Mouse (Mus musculus) adrenal gland, adult (tissue): ENCODE results near the gene Ankub1.

Source experiments
- DNase-seq, 2 experiments: peaks; one replicate each; pipeline ENCODE4 v3.0.0; 2022 to 2023; ENCODE audit warnings: low spot score in 1 of 2; ENCODE audit not compliant: inconsistent age in 2 of 2

Ankub1 gene

DNA sequence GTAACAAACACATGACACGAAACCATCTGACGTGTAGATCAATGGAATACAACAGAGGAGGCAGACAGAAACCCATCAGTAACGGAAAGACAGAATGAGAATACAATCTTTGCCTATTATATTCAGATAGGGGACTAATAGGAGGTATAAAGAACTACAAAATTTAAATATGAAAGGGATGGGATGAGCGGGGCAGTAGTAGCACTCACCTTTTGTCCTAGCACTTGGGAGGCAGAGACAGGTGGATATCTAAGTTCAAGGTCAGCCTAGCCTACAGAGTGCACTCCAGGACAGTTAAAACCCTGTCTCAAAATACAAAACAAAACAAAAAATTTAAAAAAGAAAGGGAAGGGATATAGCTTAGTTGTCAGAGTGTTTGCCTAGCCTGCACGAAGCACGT lies 49.4 kb downstream of the Ankub1 start:
- no peak for DNase-seq

GRCm38 (mm10) chr3:57637596-57637995 lies 55.0 kb downstream of the Ankub1 start:
- DNase-seq, result no peak

- no peak for DNase-seq
These were observed 57.7 kb downstream of the Ankub1 start for GRCm38 (mm10) chr3:57634763-57635487.

DNA sequence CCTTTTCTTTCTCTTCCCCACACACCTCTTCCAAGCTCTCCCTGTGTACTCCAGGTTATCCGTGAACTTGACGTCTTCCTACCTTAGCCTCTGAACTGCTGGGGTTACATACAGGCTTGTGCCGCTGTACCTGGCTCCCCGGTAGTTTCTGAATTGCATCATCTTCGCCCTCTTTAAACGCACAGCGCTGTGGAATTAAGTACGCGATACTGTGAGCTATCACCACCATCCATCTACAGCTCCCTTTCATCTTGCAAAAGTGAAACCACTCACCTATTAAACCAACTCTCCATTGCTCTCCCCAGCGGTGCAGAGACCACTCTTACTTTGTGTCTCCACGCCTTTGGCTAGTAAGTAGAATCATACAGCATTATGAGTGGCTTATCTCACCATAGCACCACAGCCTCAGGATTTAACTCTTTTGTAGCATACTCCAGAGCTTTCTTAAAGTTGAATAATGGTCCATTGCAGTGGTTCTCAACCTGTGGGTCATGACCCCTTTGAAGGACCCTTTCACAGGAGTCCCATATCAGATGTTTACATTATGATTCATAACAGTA lies 65.6 kb downstream of the Ankub1 start:
- DNase-seq, result no peak

DNA sequence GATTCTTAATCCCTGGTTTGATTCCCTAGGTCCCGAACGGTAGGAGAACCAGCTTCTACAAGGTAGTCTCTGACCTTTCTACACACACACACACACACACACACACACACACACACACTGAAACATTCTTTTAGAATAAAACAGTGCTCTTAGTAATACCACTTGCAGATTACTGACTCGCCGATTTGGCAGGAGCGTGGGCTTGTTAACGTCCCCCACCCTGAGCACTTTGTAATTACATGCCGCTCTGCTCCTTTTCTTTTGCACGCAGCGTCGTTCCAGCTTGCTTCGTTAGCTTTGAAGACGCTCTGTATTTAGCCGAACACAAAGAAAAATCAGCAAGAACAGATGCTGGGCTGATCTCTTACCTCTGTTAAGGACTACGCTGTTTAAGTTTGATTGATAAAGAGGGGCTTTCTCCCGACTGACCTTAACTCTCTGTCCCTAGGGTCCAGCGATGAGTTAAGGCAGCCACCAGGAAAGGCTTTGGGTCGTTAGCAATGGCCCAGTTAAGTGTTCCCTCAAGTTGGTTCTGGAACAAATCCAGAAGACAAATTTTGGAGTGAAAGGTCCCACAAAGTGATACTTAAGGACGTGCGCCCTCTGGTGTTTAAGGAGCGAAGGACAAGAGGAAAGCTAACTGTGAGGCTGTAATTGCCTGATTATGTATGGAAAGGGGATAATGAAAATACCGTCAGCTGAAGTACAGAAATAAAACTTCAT lies 67.2 kb downstream of the Ankub1 start:
- DNase-seq, result peak; percentile 44 to 89

GRCm38 (mm10) chr3:57619718-57620117 lies 72.9 kb downstream of the Ankub1 start:
- peak; percentile 40 to 74 for DNase-seq

- no peak for DNase-seq
These were observed 76.9 kb downstream of the Ankub1 start for GRCm38 (mm10) chr3:57615652-57616051.

GRCm38 (mm10) chr3:57612430-57612997 lies 80.1 kb downstream of the Ankub1 start:
- no peak for DNase-seq

- no peak for DNase-seq
These were observed 80.8 kb downstream of the Ankub1 start for GRCm38 (mm10) chr3:57611776-57612175.
